Mouse (Mus musculus) intestine, postnatal 0 days (tissue): ENCODE measurements around the gene Opn3. TPM values are rescaled to one million over a fixed set of nuclear protein-coding genes. Genes with fewer than 3 reads are reported as not detected.

ENCODE experiments used
- ATAC-seq: fragments of 200-750 bp; cut with Nextera tagmentation; 2 replicates; pipeline ENCODE4 v1.8.0; 2017; ENCODE audit warnings: mild to moderate bottlenecking, moderate TSS enrichment, moderate library complexity
- H3K27ac ChIP-seq: fragments of 300-500 bp; sonication (generic); 2 replicates; pipeline ENCODE4 v1.5.1; 2014; ENCODE audit warnings: mild to moderate bottlenecking, low read depth, low read length, moderate library complexity
- H3K27me3 ChIP-seq: fragments of 300-500 bp; sonication (generic); replicated peaks from 2 replicates; pipeline ENCODE4 v1.6.1; 2014; ENCODE audit warnings: low read length, mixed read lengths; ENCODE audit not compliant: control insufficient read depth, insufficient read depth
- H3K36me3 ChIP-seq: fragments of 300-500 bp; sonication (generic); 2 replicates; pipeline ENCODE4 v1.6.1; 2014; ENCODE audit warnings: mild to moderate bottlenecking, moderate library complexity; ENCODE audit not compliant: control insufficient read depth, insufficient read depth
- H3K4me1 ChIP-seq: fragments of 300-500 bp; sonication (generic); replicated peaks from 2 replicates; pipeline ENCODE4 v1.6.1; 2014; ENCODE audit warnings: antibody characterized with exemption, low read length, mixed read lengths; ENCODE audit not compliant: control insufficient read depth, insufficient read depth
- H3K4me2 ChIP-seq: fragments of 300-500 bp; sonication (generic); replicated peaks from 2 replicates; pipeline ENCODE4 v1.6.1; 2014; ENCODE audit warnings: low read depth, mild to moderate bottlenecking, moderate library complexity
- H3K4me3 ChIP-seq: fragments of 300-500 bp; sonication (generic); 2 replicates; pipeline ENCODE4 v1.5.1; 2014; ENCODE audit warnings: low read depth, low read length
- H3K9ac ChIP-seq: fragments of 300-500 bp; sonication (generic); 2 replicates; pipeline ENCODE4 v1.6.1; 2014; ENCODE audit warnings: mild to moderate bottlenecking, low read depth, low read length
- H3K9me3 ChIP-seq: fragments of 300-500 bp; sonication (generic); 2 replicates; pipeline ENCODE4 v1.6.1; 2016; ENCODE audit warnings: mixed run types; ENCODE audit not compliant: control insufficient read depth
- CTCF ChIP-seq: sonication (generic); IDR thresholded peaks from 2 replicates; pipeline ENCODE4 v1.5.1; 2016; ENCODE audit warnings: low read depth, mild to moderate bottlenecking, control low read depth, antibody characterized with exemption, moderate library complexity
- WGBS: fragments of 180-500 bp; shearing (Covaris S2); extraction: QIAGEN DNeasy Blood & Tissue Kit; methylation state at CpG from one replicate; pipeline ENCODE4 v1.1.7; 2014; 5-methylcytosine and 5-hydroxymethylcytosine counted together
- polyA plus RNA-seq: library from polyadenylated mRNA; unstranded; fragments of >200 nt; fragmentation: Nextera tagmentation; extraction: Ambion mirVana; gene quantifications from 2 replicates; pipeline ENCODE4 v1.2.1, GENCODE M21; 2015

Gene Opn3
- polyA plus RNA-seq, 1 experiment from 2014 or later = 4.5 TPM

DNA sequence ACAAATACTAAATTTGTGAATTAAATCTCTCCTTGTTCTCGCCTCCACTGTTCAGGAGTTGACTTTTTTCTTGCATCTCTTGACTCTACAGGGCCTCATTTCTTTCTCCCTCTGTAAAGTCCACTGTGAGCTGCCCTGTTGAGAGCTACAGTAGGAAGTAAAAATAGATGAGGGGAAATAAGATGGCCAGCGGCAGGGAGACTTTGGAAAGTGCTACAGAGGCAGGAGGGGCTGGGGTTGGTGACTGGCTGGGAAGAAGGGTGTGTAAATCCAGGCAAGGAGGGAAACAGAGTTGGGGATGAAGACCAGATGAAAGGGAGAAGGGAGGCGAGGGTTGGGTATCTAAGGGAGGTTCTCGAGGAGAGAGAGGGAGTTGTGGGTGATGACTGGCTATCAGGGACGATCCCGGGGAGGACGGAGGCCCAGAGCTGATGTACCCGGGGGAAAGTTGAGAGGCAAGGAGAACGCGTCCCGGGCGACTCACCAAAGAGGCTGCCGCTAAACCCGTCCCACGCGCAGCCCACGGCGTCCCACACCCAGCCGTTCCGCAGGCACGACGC, 810 bp downstream of the Opn3 start:
- Histone ChIP-seq H3K9me3 (no peaks in the 10 kb centered on the region), H3K4me2 (peak overlapping the region; percentile 84), H3K27ac (peak overlapping the region; percentile 66), H3K9ac (peak overlapping the region; percentile 83), H3K4me3 (peak overlapping the region; percentile 79), H3K27me3 (no peaks in the 10 kb centered on the region), H3K4me1 (no peaks in the 10 kb centered on the region), H3K36me3 (peaks cover 14% of the 10 kb centered on the region)
- no peak for TF ChIP-seq CTCF
- 2% methylated on average over 22 of the region's 22 CpGs for WGBS
- ATAC-seq = no peak

DNA sequence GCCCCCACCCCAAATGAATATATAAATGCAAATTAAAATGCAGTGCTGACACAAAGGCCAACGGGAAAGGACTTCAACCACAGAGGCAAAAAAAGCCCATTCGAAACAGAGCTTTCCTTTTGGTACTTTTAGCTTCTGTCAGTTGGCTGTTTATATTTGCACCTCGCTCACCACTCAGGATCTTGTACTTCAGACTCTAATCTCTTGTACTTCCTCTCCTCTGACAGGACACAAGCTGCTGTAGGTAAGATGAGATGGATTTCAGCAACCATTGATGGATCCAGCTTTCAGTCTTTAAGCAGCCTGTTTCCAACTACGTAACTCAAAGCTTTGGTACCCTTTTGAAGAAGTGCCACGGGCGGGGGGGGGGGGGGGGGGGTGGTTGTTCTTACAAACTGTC, 11.6 kb downstream of the Opn3 start:
- Histone ChIP-seq H3K4me3 (no peak overlapping the region), H3K27ac (no peak overlapping the region), H3K27me3 (no peaks in the 10 kb centered on the region), H3K4me2 (no peak overlapping the region), H3K36me3 (no peaks in the 10 kb centered on the region), H3K4me1 (no peaks in the 10 kb centered on the region), H3K9me3 (no peaks in the 10 kb centered on the region), H3K9ac (no peak overlapping the region)
- 82% methylated on average over 6 of the region's 6 CpGs for WGBS
- no peak for ATAC-seq
- TF ChIP-seq CTCF = no peak

DNA sequence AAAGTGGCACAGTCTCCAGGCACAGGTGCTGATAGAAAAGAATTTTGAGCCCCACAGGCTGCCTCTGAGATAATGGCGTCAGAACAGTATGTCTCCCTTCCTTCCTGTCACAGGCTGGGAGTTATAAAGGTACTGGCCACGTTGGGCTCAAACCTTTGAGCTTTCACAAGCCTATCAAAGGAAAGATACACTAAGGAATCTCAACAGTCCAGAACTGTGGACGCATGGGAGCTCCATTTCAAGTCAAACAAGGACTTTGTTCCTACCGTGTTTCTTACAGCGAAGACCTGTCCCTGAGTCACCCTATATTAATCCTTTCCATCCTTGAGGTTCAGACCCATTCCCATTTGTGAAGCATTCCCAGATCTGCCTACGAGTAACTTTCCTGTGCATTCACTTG, 15.1 kb downstream of the Opn3 start:
- ATAC-seq = peak; percentile 93
- Histone ChIP-seq H3K4me3 (no peak overlapping the region), H3K27me3 (no peaks in the 10 kb centered on the region), H3K36me3 (no peaks in the 10 kb centered on the region), H3K27ac (no peak overlapping the region), H3K4me1 (no peaks in the 10 kb centered on the region), H3K4me2 (no peak overlapping the region), H3K9ac (no peak overlapping the region), H3K9me3 (no peaks in the 10 kb centered on the region)
- WGBS = 47% methylated on average over 6 of the region's 6 CpGs
- TF ChIP-seq CTCF = no peak

DNA sequence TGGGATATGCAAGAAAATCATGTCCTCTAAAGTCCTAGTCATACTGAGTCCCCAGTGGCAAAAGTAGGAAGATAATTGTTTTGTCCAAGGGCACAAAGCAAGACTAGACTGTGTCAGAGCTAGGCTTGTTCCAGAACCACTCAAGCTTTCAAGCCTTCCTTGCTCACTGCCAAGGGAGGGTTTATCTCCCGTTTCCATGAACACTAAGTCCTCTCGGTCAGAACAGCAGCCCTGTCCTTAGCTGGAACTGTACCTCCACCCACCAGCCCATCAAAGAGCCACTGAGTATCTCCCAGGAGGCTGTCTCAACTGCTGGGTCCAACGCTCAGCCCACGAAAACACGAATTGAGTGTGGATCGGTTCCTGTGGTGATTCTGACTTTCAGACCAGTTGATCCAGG, 17.5 kb downstream of the Opn3 start:
- Histone ChIP-seq H3K4me1 (no peaks in the 10 kb centered on the region), H3K36me3 (no peaks in the 10 kb centered on the region), H3K4me2 (no peak overlapping the region), H3K27ac (no peak overlapping the region), H3K9ac (no peak overlapping the region), H3K27me3 (no peaks in the 10 kb centered on the region), H3K9me3 (no peaks in the 10 kb centered on the region), H3K4me3 (no peak overlapping the region)
- no peak for ATAC-seq
- WGBS = 86% methylated on average over 6 of the region's 6 CpGs
- TF ChIP-seq CTCF = no peak

DNA sequence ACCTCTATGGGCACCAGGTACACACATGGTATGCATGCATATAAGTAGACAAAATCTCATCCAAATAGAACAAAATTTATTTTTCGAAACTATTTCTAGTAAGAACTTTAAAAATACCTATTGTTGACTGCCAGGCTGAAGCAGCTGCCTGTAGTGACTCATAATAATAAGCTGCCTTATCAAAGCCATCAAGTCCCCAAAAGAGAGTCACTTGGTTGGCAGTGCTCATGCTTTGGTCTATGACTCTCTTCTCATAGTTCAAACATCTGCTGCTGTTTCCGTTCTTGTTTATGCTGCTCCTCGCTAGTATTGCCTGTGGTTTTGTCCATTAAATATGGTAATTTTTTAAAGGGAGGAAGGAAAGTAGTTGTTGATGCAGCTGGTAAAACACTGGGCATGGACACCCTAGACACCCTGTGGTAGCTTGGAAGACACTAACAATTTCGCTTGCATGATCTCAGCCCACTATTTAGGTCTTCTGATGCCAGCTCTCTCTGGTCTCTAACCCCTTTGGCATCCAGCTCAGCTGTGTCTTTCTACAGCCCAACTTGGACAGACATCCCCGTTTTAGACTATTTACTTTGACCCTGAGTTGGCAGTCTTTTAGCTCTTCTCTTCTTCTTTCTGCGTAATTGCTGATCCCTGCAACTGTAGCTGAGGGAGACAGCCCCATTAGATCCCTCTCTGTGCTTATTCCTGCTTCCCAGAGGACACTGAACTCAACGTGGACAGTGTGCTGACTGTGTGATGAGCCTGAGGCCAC, 18.8 kb downstream of the Opn3 start:
- no peak overlapping the region for H3K9ac ChIP-seq

DNA sequence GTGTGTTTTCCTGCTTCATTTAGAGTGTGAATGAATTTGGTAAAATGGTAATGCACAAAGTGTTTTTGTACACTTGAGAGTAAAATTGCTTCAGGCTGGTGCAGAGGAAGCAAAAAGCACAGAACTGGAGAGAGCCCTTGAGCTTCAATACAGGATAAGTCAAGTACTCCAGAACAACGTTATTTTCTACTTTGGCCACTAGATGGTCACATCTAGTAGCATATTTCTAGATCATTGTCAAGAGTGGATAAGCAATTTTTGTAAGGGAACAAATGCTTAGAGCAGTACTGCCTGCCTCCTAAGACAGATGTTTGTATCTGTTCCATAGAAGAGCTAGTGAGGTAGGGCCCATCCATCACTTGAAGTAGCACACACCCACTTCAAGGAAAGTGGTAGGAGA, 20.9 kb downstream of the Opn3 start:
- no peak for ATAC-seq
- H3K27me3 ChIP-seq = no peaks in the 10 kb centered on the region
- no peak overlapping the region for H3K9ac ChIP-seq
- no peak overlapping the region for H3K4me3 ChIP-seq
- TF ChIP-seq CTCF = peak; percentile 60
- no peaks in the 10 kb centered on the region for H3K4me1 ChIP-seq
- H3K36me3 ChIP-seq = no peaks in the 10 kb centered on the region
- WGBS = 28% methylated on average over 1 of the region's 1 CpGs
- H3K27ac ChIP-seq = no peak overlapping the region
- no peaks in the 10 kb centered on the region for H3K9me3 ChIP-seq
- H3K4me2 ChIP-seq = no peak overlapping the region

More for the DNA sequence above, 18.8 kb downstream of the Opn3 start:
- ATAC-seq = no peak
- Histone ChIP-seq H3K27ac (no peak overlapping the region), H3K4me2 (no peak overlapping the region), H3K27me3 (no peaks in the 10 kb centered on the region), H3K4me1 (no peaks in the 10 kb centered on the region), H3K36me3 (no peaks in the 10 kb centered on the region), H3K4me3 (no peak overlapping the region), H3K9me3 (no peaks in the 10 kb centered on the region)
- TF ChIP-seq CTCF = no peak
- 83% methylated on average over 7 of the region's 7 CpGs for WGBS
